Mouse (Mus musculus) testis, adult 2 months (tissue): ENCODE results near the gene Angptl7. TPM values are rescaled to one million over a fixed set of nuclear protein-coding genes. Genes with fewer than 3 reads are reported as not detected.

ENCODE experiments used
- H3K27ac ChIP-seq: fragments of 200-500 bp; 2 replicates; pipeline ENCODE4 v1.5.1; 2012; ENCODE audit warnings: low read depth, low read length; ENCODE audit not compliant: control insufficient read depth, insufficient read depth
- H3K27me3 ChIP-seq: fragments of 200-500 bp; 2 replicates; pipeline ENCODE4 v1.6.1; 2012; ENCODE audit warnings: mild to moderate bottlenecking, low read length, moderate library complexity; ENCODE audit not compliant: control insufficient read depth, insufficient read depth
- H3K36me3 ChIP-seq: fragments of 200-500 bp; 2 replicates; pipeline ENCODE4 v1.6.1; 2012; ENCODE audit warnings: mild to moderate bottlenecking, low read length; ENCODE audit not compliant: control insufficient read depth, insufficient read depth
- H3K4me1 ChIP-seq: fragments of 200-500 bp; 2 replicates; pipeline ENCODE4 v1.6.1; 2012; ENCODE audit warnings: low read length; ENCODE audit not compliant: control insufficient read depth, insufficient read depth
- H3K4me3 ChIP-seq: fragments of 200-500 bp; 2 replicates; pipeline ENCODE4 v1.5.1; 2012; ENCODE audit warnings: low read depth, mild to moderate bottlenecking, low read length, moderate library complexity, mixed read lengths; ENCODE audit not compliant: control insufficient read depth
- CTCF ChIP-seq: fragments of 200-500 bp; IDR thresholded peaks from 2 replicates; pipeline ENCODE4 v1.5.1; 2012; ENCODE audit warnings: low read depth, mild to moderate bottlenecking, inconsistent platforms, low read length, moderate library complexity; ENCODE audit not compliant: control insufficient read depth, insufficient read depth, insufficient replicate concordance
- POLR2A ChIP-seq: fragments of 200-500 bp; IDR thresholded peaks from 2 replicates; pipeline ENCODE4 v1.6.1; 2012; ENCODE audit warnings: low read depth, mild to moderate bottlenecking, inconsistent platforms, low read length, moderate library complexity; ENCODE audit not compliant: control insufficient read depth
- polyA plus RNA-seq: library from polyadenylated mRNA; depleted of rRNA; stranded (reverse); fragments of >200 nt; gene quantifications from 2 replicates; pipeline ENCODE4 v1.2.3, GENCODE M21; 2012; rRNA removed

Angptl7 gene
- polyA plus RNA-seq, result 3.4 and 11.0 TPM in 2 replicates

DNA sequence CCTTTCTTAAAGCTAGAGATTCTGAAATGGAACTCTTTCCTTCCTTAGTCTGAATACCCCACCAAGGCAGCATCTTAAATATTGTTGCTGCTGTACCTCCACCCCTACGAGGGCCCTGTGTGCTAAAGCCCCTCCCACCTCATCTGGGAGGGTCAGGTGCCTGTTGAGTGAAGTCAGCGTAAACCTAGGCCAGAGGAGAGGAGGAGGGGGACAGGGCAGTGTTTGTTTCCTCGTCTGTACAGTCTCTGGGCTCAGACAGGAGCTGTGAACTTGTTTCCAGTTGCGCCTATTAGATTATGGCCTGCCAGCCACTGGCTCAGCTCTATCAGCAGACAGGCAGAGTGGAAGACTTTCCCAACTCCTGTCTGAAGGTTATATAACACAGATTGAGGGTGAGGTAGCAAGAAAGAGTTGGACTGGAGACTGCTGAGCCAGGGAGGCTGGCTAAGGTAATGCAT is at the start of gene Angptl7:
TSS of gene Angptl7 (minus strand) at position 51 of the 458 bp plus-strand sequence.
- Histone ChIP-seq H3K4me3 (no peak within 1 kb of the TSS), H3K27ac (no peak within 1 kb of the TSS), H3K27me3 (no peaks in the 10 kb centered on the region), H3K36me3 (peaks cover 3% of the 10 kb centered on the region; the same call in 1 of the 2 replicates), H3K4me1 (no peaks in the 10 kb centered on the region)
- TF ChIP-seq POLR2A (no peak), CTCF (no peak)

GRCm38 (mm10) chr4:148549106-148549505 is 48.8 kb upstream of the Angptl7 start:
- Histone ChIP-seq H3K27me3 (no peaks in the 10 kb centered on the region), H3K4me1 (no peaks in the 10 kb centered on the region), H3K27ac (no peak overlapping the region), H3K36me3 (peaks cover 4% of the 10 kb centered on the region), H3K4me3 (no peak overlapping the region)
- no peak for TF ChIP-seq POLR2A
- TF ChIP-seq CTCF, result no peak

GRCm38 (mm10) chr4:148535876-148536275 is 35.6 kb upstream of the Angptl7 start:
- peak overlapping the region; percentile 56 for H3K27ac ChIP-seq
- H3K4me3 ChIP-seq, result no peak overlapping the region
- H3K4me1 ChIP-seq, result no peaks in the 10 kb centered on the region
- TF ChIP-seq CTCF, result no peak
- H3K36me3 ChIP-seq, result peaks cover 11% of the 10 kb centered on the region; the same call in 1 of the 2 replicates
- H3K27me3 ChIP-seq, result no peaks in the 10 kb centered on the region

GRCm38 (mm10) chr4:148533613-148534328 is 33.5 kb upstream of the Angptl7 start:
- Histone ChIP-seq H3K4me3 (no peak overlapping the region), H3K4me1 (no peaks in the 10 kb centered on the region), H3K27me3 (no peaks in the 10 kb centered on the region), H3K27ac (no peak overlapping the region), H3K36me3 (peaks cover 9% of the 10 kb centered on the region; the same call in 1 of the 2 replicates)
- no peak for TF ChIP-seq CTCF
- TF ChIP-seq POLR2A, result no peak

- Histone ChIP-seq H3K4me1 (no peaks in the 10 kb centered on the region), H3K27ac (no peak overlapping the region), H3K4me3 (no peak overlapping the region), H3K36me3 (peaks cover 4% of the 10 kb centered on the region), H3K27me3 (no peaks in the 10 kb centered on the region)
- TF ChIP-seq CTCF (no peak), POLR2A (no peak)
Observed at GRCm38 (mm10) chr4:148532516-148532915, 32.3 kb upstream of the Angptl7 start.

DNA sequence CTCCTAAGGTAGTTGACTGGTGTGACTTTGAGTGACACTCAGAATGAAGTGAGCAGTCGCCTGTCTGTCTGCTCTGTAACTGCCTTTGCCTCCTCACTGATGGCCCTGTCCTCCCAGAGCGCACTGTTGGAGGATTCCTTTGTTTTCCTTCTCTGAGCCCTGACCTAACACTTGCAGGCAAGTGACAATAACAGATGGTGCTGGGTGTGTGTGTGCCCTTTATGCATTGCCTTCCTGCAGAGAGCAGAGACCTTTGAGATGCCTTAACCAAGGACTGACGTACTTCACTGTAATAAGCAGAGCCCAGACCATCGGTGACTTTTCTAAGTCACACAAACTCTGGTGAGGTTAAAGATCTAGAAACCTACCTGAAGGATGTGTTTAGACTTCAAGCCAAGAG is 31.1 kb upstream of the Angptl7 start:
- no peak for TF ChIP-seq CTCF
- TF ChIP-seq POLR2A, result no peak

GRCm38 (mm10) chr4:148530778-148531177 is 30.5 kb upstream of the Angptl7 start:
- no peak overlapping the region for H3K4me3 ChIP-seq
- H3K36me3 ChIP-seq, result peaks cover 4% of the 10 kb centered on the region
- no peak overlapping the region for H3K27ac ChIP-seq
- no peaks in the 10 kb centered on the region for H3K27me3 ChIP-seq
- TF ChIP-seq POLR2A, result no peak
- TF ChIP-seq CTCF, result no peak
- no peaks in the 10 kb centered on the region for H3K4me1 ChIP-seq

More for the DNA sequence above, 31.1 kb upstream of the Angptl7 start:
- no peaks in the 10 kb centered on the region for H3K27me3 ChIP-seq
- no peaks in the 10 kb centered on the region for H3K4me1 ChIP-seq
- H3K4me3 ChIP-seq, result no peak overlapping the region
- H3K27ac ChIP-seq, result no peak overlapping the region
- H3K36me3 ChIP-seq, result peaks cover 4% of the 10 kb centered on the region
